Mouse (Mus musculus) liver, embryonic 13.5 days (tissue): Measurements from ENCODE around the gene Mmd. TPM values are rescaled to one million over a fixed set of nuclear protein-coding genes. Genes with fewer than 3 reads are reported as not detected.

Source experiments
- ATAC-seq: fragments of 200-750 bp; cut with Nextera tagmentation; 2 replicates; pipeline ENCODE4 v1.8.0; 2017; ENCODE audit warnings: low read depth, mild to moderate bottlenecking, moderate number of reproducible peaks, moderate library complexity
- DNase-seq: peaks from one replicate; pipeline ENCODE4 v3.0.0; 2022
- H3K27ac ChIP-seq: fragments of 300-500 bp; sonication (generic); 2 replicates; pipeline ENCODE4 v1.5.1; 2015; ENCODE audit warnings: moderate library complexity, mild to moderate bottlenecking, inconsistent platforms
- H3K27me3 ChIP-seq: fragments of 300-500 bp; sonication (generic); 2 replicates; pipeline ENCODE4 v1.6.1; 2015; ENCODE audit warnings: mild to moderate bottlenecking, inconsistent platforms
- H3K36me3 ChIP-seq: fragments of 300-500 bp; sonication (generic); 2 replicates; pipeline ENCODE4 v1.6.1; 2015; ENCODE audit warnings: mild to moderate bottlenecking, inconsistent platforms
- H3K4me1 ChIP-seq: fragments of 300-500 bp; sonication (generic); replicated peaks from 2 replicates; pipeline ENCODE4 v1.6.1; 2015; ENCODE audit warnings: inconsistent platforms
- H3K4me2 ChIP-seq: fragments of 300-500 bp; sonication (generic); 2 replicates; pipeline ENCODE4 v1.6.1; 2015; ENCODE audit warnings: inconsistent platforms, mild to moderate bottlenecking, moderate library complexity
- H3K4me3 ChIP-seq: fragments of 300-500 bp; sonication (generic); replicated peaks from 2 replicates; pipeline ENCODE4 v1.5.1; 2015; ENCODE audit warnings: mild to moderate bottlenecking, inconsistent platforms
- H3K9ac ChIP-seq: fragments of 300-500 bp; sonication (generic); 2 replicates; pipeline ENCODE4 v1.6.1; 2015; ENCODE audit warnings: mild to moderate bottlenecking, inconsistent platforms
- H3K9me3 ChIP-seq: fragments of 300-500 bp; sonication (generic); replicated peaks from 2 replicates; pipeline ENCODE4 v1.6.1; 2016; ENCODE audit warnings: inconsistent platforms
- WGBS: fragments of 180-500 bp; shearing (Covaris S2); methylation state at CpG from one replicate; pipeline ENCODE4 v1.1.7; 2015; ENCODE audit not compliant: insufficient replicate concordance; 5-methylcytosine and 5-hydroxymethylcytosine counted together
- polyA plus RNA-seq: library from polyadenylated mRNA; unstranded; fragments of >200 nt; fragmentation: Nextera tagmentation; extraction: Ambion mirVana; gene quantifications from 2 replicates; pipeline ENCODE4 v1.2.1, GENCODE M21; 2015

Mmd gene
- polyA plus RNA-seq, 1 experiment from 2014 or later = 8.4 TPM

DNA sequence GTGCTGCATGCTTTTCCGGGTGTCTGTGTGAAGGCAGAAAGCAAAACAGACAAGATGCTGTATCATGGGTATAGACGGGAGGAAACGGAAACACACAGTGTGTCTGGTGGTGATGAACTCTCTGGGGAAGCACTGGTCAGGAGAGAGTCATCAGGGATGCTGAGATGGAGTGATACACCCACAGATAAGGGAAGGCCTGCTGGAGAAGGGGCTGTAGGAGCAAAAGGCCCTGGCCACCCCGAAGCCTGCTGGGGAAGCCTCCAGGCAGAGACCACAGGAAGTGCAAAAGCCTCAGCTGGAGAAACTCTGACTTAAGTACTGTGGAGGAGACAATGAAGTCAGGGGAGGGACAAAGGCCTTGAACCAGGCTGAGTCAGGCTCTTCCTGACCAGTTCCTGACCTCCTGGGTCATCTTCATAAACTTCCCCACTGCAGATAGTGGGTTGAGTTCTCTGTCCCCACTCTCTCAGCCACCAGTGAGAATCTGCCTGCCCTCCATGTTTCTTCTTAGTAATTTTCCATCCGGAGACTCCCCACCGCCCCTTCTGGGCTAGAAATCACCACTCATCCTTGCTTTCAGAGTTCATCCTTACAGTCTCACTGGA is 37.4 kb downstream of the Mmd start:
- no peak overlapping the region for H3K4me3 ChIP-seq
- no peak overlapping the region for H3K27ac ChIP-seq
- no peak overlapping the region for H3K4me2 ChIP-seq
- no peaks in the 10 kb centered on the region for H3K27me3 ChIP-seq
- WGBS = 43% methylated on average over 6 of the region's 6 CpGs
- H3K36me3 ChIP-seq = no peaks in the 10 kb centered on the region
- no peaks in the 10 kb centered on the region for H3K4me1 ChIP-seq
- ATAC-seq = no peak
- no peak for DNase-seq
- H3K9me3 ChIP-seq = no peaks in the 10 kb centered on the region
- no peak overlapping the region for H3K9ac ChIP-seq

DNA sequence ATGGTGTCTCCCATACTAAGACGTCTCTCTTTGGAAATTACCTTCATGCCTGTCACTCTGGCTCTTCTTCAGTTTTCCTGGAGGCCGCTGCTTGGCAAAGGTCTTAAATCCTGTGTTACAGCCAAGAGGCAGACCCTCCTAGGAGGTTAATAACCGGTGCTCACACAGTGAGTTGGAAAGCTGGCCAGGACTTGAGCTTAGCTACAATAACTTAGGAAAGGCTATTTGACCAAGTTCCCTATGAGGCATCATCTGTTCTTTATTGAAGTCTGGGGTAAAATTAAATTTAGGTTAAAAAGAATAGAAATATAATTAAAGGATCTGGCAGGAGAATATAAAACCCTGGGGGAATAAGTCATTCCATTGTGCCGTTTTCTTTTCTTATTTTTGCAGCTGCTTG is 41.9 kb downstream of the Mmd start:
- no peak overlapping the region for H3K4me3 ChIP-seq
- H3K27me3 ChIP-seq = no peaks in the 10 kb centered on the region
- no peaks in the 10 kb centered on the region for H3K4me1 ChIP-seq
- ATAC-seq = no peak
- H3K9me3 ChIP-seq = no peaks in the 10 kb centered on the region
- no peak overlapping the region for H3K9ac ChIP-seq
- H3K36me3 ChIP-seq = no peaks in the 10 kb centered on the region
- no peak overlapping the region for H3K27ac ChIP-seq
- 70% methylated on average over 4 of the region's 4 CpGs for WGBS
- no peak for DNase-seq
- no peak overlapping the region for H3K4me2 ChIP-seq

- no peak overlapping the region for H3K4me2 ChIP-seq
- no peak overlapping the region for H3K27ac ChIP-seq
- ATAC-seq (no peak), DNase-seq (no peak)
- H3K4me3 ChIP-seq = no peak overlapping the region
- H3K27me3 ChIP-seq = no peaks in the 10 kb centered on the region
- H3K36me3 ChIP-seq = no peaks in the 10 kb centered on the region
- no peak overlapping the region for H3K9ac ChIP-seq
- H3K4me1 ChIP-seq = no peaks in the 10 kb centered on the region
- H3K9me3 ChIP-seq = no peaks in the 10 kb centered on the region
Observed at GRCm38 (mm10) chr11:90292766-90293165, 43.5 kb downstream of the Mmd start.

GRCm38 (mm10) chr11:90294622-90295021 is 45.4 kb downstream of the Mmd start:
- 66% methylated on average over 2 of the region's 2 CpGs for WGBS
- no peak for ATAC-seq

DNA sequence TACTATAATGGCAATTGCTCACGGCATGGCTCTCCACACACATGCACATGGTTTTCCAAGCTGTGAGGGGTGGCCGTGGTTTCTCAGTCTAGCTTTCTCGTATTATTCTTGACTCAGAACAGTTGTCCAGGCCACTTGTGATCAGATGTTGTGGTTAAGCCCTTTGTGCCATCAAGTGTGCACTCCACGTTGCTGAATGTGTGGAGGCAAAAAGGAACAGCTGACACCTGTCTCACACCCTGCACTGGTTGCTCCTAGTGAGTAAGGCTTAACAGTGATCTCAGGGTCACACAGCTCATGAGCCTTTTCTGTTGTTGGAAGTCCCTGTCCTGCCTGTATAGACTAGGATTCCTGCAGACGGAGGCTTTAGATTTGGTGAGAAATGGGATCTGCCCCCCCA is 56.8 kb downstream of the Mmd start:
- DNase-seq = no peak
- no peak overlapping the region for H3K9ac ChIP-seq
- no peaks in the 10 kb centered on the region for H3K27me3 ChIP-seq
- H3K4me3 ChIP-seq = no peak overlapping the region
- no peaks in the 10 kb centered on the region for H3K9me3 ChIP-seq
- no peaks in the 10 kb centered on the region for H3K4me1 ChIP-seq
- H3K36me3 ChIP-seq = no peaks in the 10 kb centered on the region
- 72% methylated on average over 5 of the region's 5 CpGs for WGBS
- H3K27ac ChIP-seq = no peak overlapping the region
- no peak overlapping the region for H3K4me2 ChIP-seq
- no peak for ATAC-seq

More at GRCm38 (mm10) chr11:90294622-90295021, 45.4 kb downstream of the Mmd start:
- H3K9me3 ChIP-seq = no peaks in the 10 kb centered on the region
- H3K27ac ChIP-seq = no peak overlapping the region
- no peaks in the 10 kb centered on the region for H3K36me3 ChIP-seq
- no peaks in the 10 kb centered on the region for H3K27me3 ChIP-seq
- no peak for DNase-seq
- no peak overlapping the region for H3K4me3 ChIP-seq
- no peak overlapping the region for H3K4me2 ChIP-seq
- H3K9ac ChIP-seq = no peak overlapping the region
- H3K4me1 ChIP-seq = no peaks in the 10 kb centered on the region

DNA sequence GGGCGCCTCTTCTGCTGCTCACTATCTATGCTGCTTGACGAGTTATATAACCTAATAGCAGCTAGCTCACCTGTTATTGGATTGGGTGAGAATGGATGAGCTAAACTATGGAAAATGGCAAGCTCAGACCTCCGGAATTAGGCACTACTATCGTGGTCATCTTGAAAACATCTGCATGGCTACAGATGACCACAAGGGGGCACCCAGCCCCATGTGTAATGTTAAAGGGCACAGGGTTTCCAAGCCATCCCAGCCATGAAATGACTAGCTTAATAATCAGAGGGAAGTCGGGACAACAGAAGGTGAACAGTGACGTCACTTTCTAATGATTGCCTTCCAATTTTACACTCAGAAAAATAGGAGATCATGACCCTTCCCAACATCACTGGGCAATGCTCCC is 57.7 kb downstream of the Mmd start:
- H3K4me1 ChIP-seq = no peaks in the 10 kb centered on the region
- no peak overlapping the region for H3K4me2 ChIP-seq
- DNase-seq (no peak), ATAC-seq (no peak)
- no peaks in the 10 kb centered on the region for H3K27me3 ChIP-seq
- no peak overlapping the region for H3K4me3 ChIP-seq
- H3K9me3 ChIP-seq = no peaks in the 10 kb centered on the region
- 45% methylated on average over 6 of the region's 6 CpGs for WGBS
- no peaks in the 10 kb centered on the region for H3K36me3 ChIP-seq
- H3K9ac ChIP-seq = no peak overlapping the region
- H3K27ac ChIP-seq = no peak overlapping the region

DNA sequence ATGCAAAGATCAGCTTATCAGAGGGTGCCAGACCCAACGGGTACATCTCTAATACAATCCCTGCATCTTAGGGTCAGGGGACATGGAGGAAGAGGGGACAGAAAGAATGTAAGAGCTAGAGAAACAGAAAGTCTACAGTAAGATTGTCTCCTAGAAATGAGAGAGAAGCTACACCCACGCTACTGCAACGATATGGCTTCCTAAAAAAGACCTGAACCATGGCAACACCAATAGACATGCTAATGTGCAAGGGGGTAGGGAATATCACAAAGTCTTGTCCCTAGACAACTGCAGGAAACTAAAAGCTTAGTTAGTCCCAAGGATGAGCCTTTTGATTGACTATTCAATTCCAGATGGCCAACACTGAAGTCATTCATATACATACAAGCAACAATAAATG is 65.3 kb downstream of the Mmd start:
- Histone ChIP-seq H3K27me3 (no peaks in the 10 kb centered on the region), H3K27ac (no peak overlapping the region), H3K36me3 (no peaks in the 10 kb centered on the region), H3K4me3 (no peak overlapping the region), H3K9me3 (no peaks in the 10 kb centered on the region), H3K4me2 (no peak overlapping the region), H3K4me1 (no peaks in the 10 kb centered on the region), H3K9ac (no peak overlapping the region)
- 52% methylated on average over 3 of the region's 3 CpGs for WGBS
- DNase-seq (no peak), ATAC-seq (no peak)

GRCm38 (mm10) chr11:90317482-90317881 is 68.2 kb downstream of the Mmd start:
- H3K4me2 ChIP-seq = no peak overlapping the region
- no peaks in the 10 kb centered on the region for H3K36me3 ChIP-seq
- DNase-seq = no peak
- ATAC-seq = no peak
- H3K4me1 ChIP-seq = no peaks in the 10 kb centered on the region
- H3K4me3 ChIP-seq = no peak overlapping the region
- WGBS = 10% methylated on average over 4 of the region's 4 CpGs
- no peak overlapping the region for H3K27ac ChIP-seq
- H3K27me3 ChIP-seq = no peaks in the 10 kb centered on the region
- no peaks in the 10 kb centered on the region for H3K9me3 ChIP-seq
- no peak overlapping the region for H3K9ac ChIP-seq

- no peak overlapping the region for H3K4me2 ChIP-seq
- no peak overlapping the region for H3K9ac ChIP-seq
- H3K4me3 ChIP-seq = no peak overlapping the region
- no peaks in the 10 kb centered on the region for H3K27me3 ChIP-seq
- H3K4me1 ChIP-seq = no peaks in the 10 kb centered on the region
- H3K9me3 ChIP-seq = no peaks in the 10 kb centered on the region
- WGBS = 56% methylated on average over 7 of the region's 7 CpGs
- H3K27ac ChIP-seq = no peak overlapping the region
- ATAC-seq (no peak), DNase-seq (no peak)
- H3K36me3 ChIP-seq = no peaks in the 10 kb centered on the region
Observed at GRCm38 (mm10) chr11:90320922-90321321, 71.7 kb downstream of the Mmd start.

DNA sequence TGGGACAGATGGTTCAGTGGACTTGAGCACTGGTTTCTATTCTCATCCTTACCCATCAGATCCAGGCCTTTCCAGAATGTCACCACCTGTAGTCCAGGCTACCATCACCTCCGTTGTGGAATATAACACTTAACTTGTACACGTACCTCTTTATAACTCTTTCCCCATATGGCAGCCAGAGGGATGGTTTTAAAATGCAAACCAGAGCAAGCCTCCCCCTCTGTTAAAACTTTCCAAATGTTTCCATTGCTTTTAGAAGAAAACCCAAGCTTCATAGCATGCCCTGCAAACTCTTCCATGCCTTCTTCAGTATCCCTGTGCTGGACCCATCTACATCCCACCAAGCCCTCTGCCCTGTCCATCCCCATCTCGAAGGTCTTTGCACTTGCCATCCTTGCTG is 75.3 kb downstream of the Mmd start:
- Histone ChIP-seq H3K9me3 (no peaks in the 10 kb centered on the region), H3K27ac (no peak overlapping the region), H3K4me1 (no peaks in the 10 kb centered on the region), H3K4me3 (no peak overlapping the region), H3K4me2 (no peak overlapping the region), H3K9ac (no peak overlapping the region), H3K27me3 (no peaks in the 10 kb centered on the region), H3K36me3 (no peaks in the 10 kb centered on the region)
- no peak for ATAC-seq
- WGBS = 72% methylated on average over 3 of the region's 3 CpGs
- no peak for DNase-seq

DNA sequence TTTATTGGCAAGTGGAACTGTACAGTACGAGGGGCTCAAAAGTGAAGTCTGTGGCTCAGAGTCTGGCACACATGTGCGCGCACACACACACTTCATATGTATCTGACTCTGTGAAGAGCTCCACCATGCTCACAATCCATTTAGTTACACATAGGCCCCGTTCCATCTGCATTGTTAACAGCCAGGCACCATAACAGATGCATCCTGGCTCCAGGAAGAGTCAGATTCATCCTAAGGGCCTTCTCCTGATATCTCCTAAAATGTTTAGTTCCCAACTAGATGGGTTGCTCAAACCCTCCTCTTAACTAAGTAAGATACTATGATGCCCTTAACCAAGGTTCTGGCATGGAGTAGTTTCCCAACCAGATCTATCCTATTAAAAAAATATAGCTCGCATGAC is 76.9 kb downstream of the Mmd start:
- Histone ChIP-seq H3K9ac (no peak overlapping the region), H3K36me3 (no peaks in the 10 kb centered on the region), H3K9me3 (no peaks in the 10 kb centered on the region), H3K27ac (no peak overlapping the region), H3K4me2 (no peak overlapping the region), H3K27me3 (no peaks in the 10 kb centered on the region), H3K4me3 (no peak overlapping the region), H3K4me1 (no peaks in the 10 kb centered on the region)
- no peak for ATAC-seq
- DNase-seq = no peak
- WGBS = 71% methylated on average over 5 of the region's 5 CpGs

- Histone ChIP-seq H3K4me3 (no peak overlapping the region), H3K4me2 (no peak overlapping the region), H3K27me3 (no peaks in the 10 kb centered on the region), H3K36me3 (no peaks in the 10 kb centered on the region), H3K27ac (no peak overlapping the region), H3K9ac (no peak overlapping the region), H3K4me1 (no peaks in the 10 kb centered on the region), H3K9me3 (no peaks in the 10 kb centered on the region)
- DNase-seq = no peak
- ATAC-seq = no peak
- WGBS = 44% methylated on average over 1 of the region's 1 CpGs
Observed at GRCm38 (mm10) chr11:90326836-90327235, 77.6 kb downstream of the Mmd start.
